20 mouse cellular contexts compared by ENCODE assay signal in the genomic region with DNA sequence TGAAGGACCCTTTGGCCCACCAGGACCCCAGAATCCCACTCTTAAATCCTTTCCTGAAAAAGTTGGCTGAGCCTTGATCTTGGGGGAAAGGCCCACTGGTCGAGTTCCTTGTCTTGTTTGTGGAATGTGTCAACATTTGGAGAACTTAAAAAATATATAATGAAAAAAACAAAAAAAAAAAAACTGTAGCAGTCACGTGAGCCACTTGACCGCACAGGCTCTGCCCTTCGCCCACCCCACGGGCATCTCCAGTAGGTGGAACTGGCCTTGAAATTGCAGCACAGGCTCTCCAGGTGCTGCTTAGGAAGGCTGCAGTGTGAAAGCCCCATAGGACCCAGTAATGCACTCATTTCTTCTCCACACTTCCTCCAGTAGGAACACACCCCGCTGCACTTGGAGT.
DNase-seq lines count a peak whose midpoint lies in the region; TF ChIP-seq lines count a peak whose summit lies in the region.
"Had no signal": no experiment of that assay in that cellular context is flagged by ENCODE, and none has a peak within 500 bp of the region (broad histone marks: within the 10 kb centered on the region; RNA-seq: fewer than 3 reads in every experiment).

No protein-coding gene starts in this region.

- no peak for TF ChIP-seq POLR2A in CH12.LX (IDR thresholded peaks at IDR 0.05; ENCODE audit: low read depth, low read length)

- H3K4me1 ChIP-seq in CH12.LX (ENCODE audit: control insufficient read depth in 1 of 2, insufficient read depth in 2 of 2) = peaks cover 14 to 45% of the 10 kb centered on the region in 2 experiments
- H3K4me1 ChIP-seq: embryonic facial prominence, embryonic 15.5 days; forebrain, embryonic 12.5 days had no signal

- intact Hi-C loops in heart, postnatal 25 days (cut with DNase I) = no loop called here

- TF ChIP-seq CTCF in CH12.LX (conservative IDR thresholded peaks at IDR 0.05 in 1 of 2, IDR thresholded peaks at IDR 0.05 in 1 of 2; ENCODE audit: low read depth in 2 of 2, low read length in 2 of 2) = no peak

- in situ Hi-C loops in CH12.LX (cut with MboI; ENCODE audit: low pct_ligation_motif_present, low pct_unique_long_range_greater_than_20kb, low sequenced_read_pairs) = loop anchor here (5.0 kb wide), 1 partner anchor 44 kb away; no protein-coding TSS in a partner anchor

- H3K9ac ChIP-seq in CH12.LX (ENCODE audit: insufficient read depth, low read depth) = no peak overlapping the region
- H3K9ac ChIP-seq: embryonic facial prominence, embryonic 13.5 days; embryonic facial prominence, embryonic 15.5 days; forebrain, embryonic 12.5 days had no signal

- H3K9me3 ChIP-seq in CH12.LX (replicated peaks; ENCODE audit: low read length) = no peaks in the 10 kb centered on the region
- H3K9me3 ChIP-seq: embryonic facial prominence, embryonic 13.5 days; embryonic facial prominence, embryonic 15.5 days; forebrain, embryonic 10.5 days; forebrain, embryonic 12.5 days had no signal

- H3K27me3 ChIP-seq in CH12.LX (replicated peaks) = no peaks in the 10 kb centered on the region
- H3K27me3 ChIP-seq: embryonic facial prominence, embryonic 13.5 days; embryonic facial prominence, embryonic 15.5 days; forebrain, embryonic 12.5 days had no signal

- TF ChIP-seq EP300 in CH12.LX (IDR thresholded peaks at IDR 0.05; ENCODE audit: low read length) = no peak

- dilution Hi-C loops in CH12.LX (cut with MboI; ENCODE audit: extremely low pct_ligation_motif_present, extremely low pct_unique_long_range_greater_than_20kb, low sequenced_read_pairs) = no loop called here

- H3K79me2 ChIP-seq in CH12.LX (replicated peaks; ENCODE audit: control insufficient read depth, extremely low read depth, insufficient read depth, poor library complexity, severe bottlenecking) = no peaks in the 10 kb centered on the region

- H3K4me3 ChIP-seq in CH12.LX (replicated peaks in 1 of 3; ENCODE audit: low read depth in 2 of 3, low read length in 2 of 3, poor library complexity in 1 of 3) = no peak overlapping the region
- H3K4me3 ChIP-seq: embryonic facial prominence, embryonic 13.5 days; embryonic facial prominence, embryonic 15.5 days; erythroblast, embryonic 14.5 days; forebrain, embryonic 10.5 days; forebrain, embryonic 12.5 days had no signal

- H3K27ac ChIP-seq in CH12.LX (ENCODE audit: insufficient read depth, low read depth) = no peak overlapping the region
- H3K27ac ChIP-seq: embryonic facial prominence, embryonic 13.5 days; embryonic facial prominence, embryonic 15.5 days; forebrain, embryonic 10.5 days; forebrain, embryonic 12.5 days had no signal

- DNase-seq in heart, adult 11 months = peak; percentile 68
- no peak for DNase-seq in heart, postnatal 25 days (ENCODE audit: low spot score)
- peak; percentile 27 for DNase-seq in A20 (ENCODE audit: low read depth, low spot score)
- DNase-seq in CH12.LX (ENCODE audit: extremely low read depth) = peak; percentile 49
- no peak for DNase-seq in embryo, embryonic 10 days (ENCODE audit: low spot score)
- no peak for DNase-seq in urinary bladder, postnatal 25 days (ENCODE audit: low spot score)
- DNase-seq: adrenal gland, adult 2 months; adrenal gland, postnatal 10 days; adrenal gland, postnatal 25 days; cerebellum, adult 11 months; cerebellum, adult 18-20 months; cerebellum, adult 8-10 months; cerebellum, adult 9-11 months; cerebellum, postnatal 14 days; cerebellum, postnatal 36 days had no signal

- H3K36me3 ChIP-seq in CH12.LX (replicated peaks in 1 of 2; ENCODE audit: control insufficient read depth in 1 of 2, insufficient read depth in 1 of 2, low read length in 1 of 2) = peaks cover 0 to 16% of the 10 kb centered on the region in 2 experiments

- TF ChIP-seq RAD21 in CH12.LX (IDR thresholded peaks at IDR 0.05; ENCODE audit: low read depth, low read length) = no peak

- no peak overlapping the region for H3K4me2 ChIP-seq in CH12.LX (ENCODE audit: insufficient read depth, low read depth, poor library complexity, severe bottlenecking)
- H3K4me2 ChIP-seq: embryonic facial prominence, embryonic 13.5 days; embryonic facial prominence, embryonic 15.5 days; forebrain, embryonic 12.5 days had no signal

TF ChIP-seq in CH12.LX, 34 proteins besides CTCF, POLR2A, EP300 and RAD21:
- TF ChIP-seq ZNF384 (IDR thresholded peaks at IDR 0.05; ENCODE audit: low read depth, low read length) (peak; percentile 65), CHD2 (IDR thresholded peaks at IDR 0.05; ENCODE audit: low read length) (no peak), BHLHE40 (IDR thresholded peaks at IDR 0.05; ENCODE audit: low read depth, low read length) (peak; percentile 87), UBTF (IDR thresholded peaks at IDR 0.05; ENCODE audit: low read depth, low read length) (no peak), USF1 (IDR thresholded peaks at IDR 0.05; ENCODE audit: low read depth, low read length) (peak; percentile 5; the same call in 1 of the 2 replicates)
TF ChIP-seq in CH12.LX: peak in this region for 3.

Comparison
In these comparisons a context has a peak if more than half of its experiments do, and no peak if none do; other contexts are left out.
1. DNase-seq: peak in heart, adult 11 months (single experiment), A20 (single experiment) and CH12.LX (single experiment); none in heart, postnatal 25 days (single experiment), embryo, embryonic 10 days (single experiment) and urinary bladder, postnatal 25 days (single experiment).